Mouse (Mus musculus) layer of hippocampus, postnatal 14 days (tissue): ENCODE measurements around the gene Setd7. TPM values are rescaled to one million over a fixed set of nuclear protein-coding genes. Genes with fewer than 3 reads are reported as not detected.
A peak's percentile ranks its signal among the peaks of the same experiment; 100 is the strongest.

ENCODE experiments used
- DNase-seq, 2 experiments: peaks; one replicate each; pipeline ENCODE4 v3.0.0; 2021 to 2022; ENCODE audit warnings: low spot score in 2 of 2, mixed read lengths in 1 of 2
- total RNA-seq, 2 experiments: library from RNA; stranded (reverse); gene quantifications; 2 replicates each; pipeline ENCODE4 v1.2.3; 2021

Gene Setd7
- total RNA-seq, 2 experiments from 2014 or later, result 88.8 to 95.4 TPM

- no peak for DNase-seq
These were observed 42.6 kb downstream of the Setd7 start for GRCm38 (mm10) chr3:51517878-51518762.

GRCm38 (mm10) chr3:51517467-51517866, 43.2 kb downstream of the Setd7 start:
- no peak for DNase-seq

GRCm38 (mm10) chr3:51511983-51512382, 48.7 kb downstream of the Setd7 start:
- DNase-seq, result no peak

GRCm38 (mm10) chr3:51510903-51511302, 49.8 kb downstream of the Setd7 start:
- DNase-seq, result peak; percentile 64 to 80

GRCm38 (mm10) chr3:51505465-51505864, 55.2 kb downstream of the Setd7 start:
- no peak for DNase-seq

- DNase-seq, result no peak
These were observed 56.2 kb downstream of the Setd7 start for GRCm38 (mm10) chr3:51504385-51504952.

GRCm38 (mm10) chr3:51499876-51500275, 60.8 kb downstream of the Setd7 start:
- no peak for DNase-seq

GRCm38 (mm10) chr3:51498659-51499058, 62.0 kb downstream of the Setd7 start:
- DNase-seq, result no peak

GRCm38 (mm10) chr3:51497978-51498377, 62.7 kb downstream of the Setd7 start:
- DNase-seq, result no peak

- no peak for DNase-seq
These were observed 65.0 kb downstream of the Setd7 start for GRCm38 (mm10) chr3:51495646-51496045.

- DNase-seq, result no peak
These were observed 66.2 kb downstream of the Setd7 start for GRCm38 (mm10) chr3:51494466-51494865.

GRCm38 (mm10) chr3:51493272-51493838, 67.3 kb downstream of the Setd7 start:
- DNase-seq, result no peak

GRCm38 (mm10) chr3:51490088-51490753, 70.5 kb downstream of the Setd7 start:
- DNase-seq, result peak in 1 of 2 experiments; percentile 63

- DNase-seq, result no peak
These were observed 74.0 kb downstream of the Setd7 start for GRCm38 (mm10) chr3:51486491-51487195.

- DNase-seq, result no peak
These were observed 75.3 kb downstream of the Setd7 start for GRCm38 (mm10) chr3:51485347-51485746.

- DNase-seq, result no peak
These were observed 76.3 kb downstream of the Setd7 start for GRCm38 (mm10) chr3:51484370-51484769.

GRCm38 (mm10) chr3:51483741-51484359, 76.8 kb downstream of the Setd7 start, which contains the start of gene Rab33b:
Rab33b (plus strand) TSS chr3:51483920.
- DNase-seq, result peak; percentile 97 to 99

GRCm38 (mm10) chr3:51482781-51483180, 77.9 kb downstream of the Setd7 start:
- no peak for DNase-seq

- no peak for DNase-seq
These were observed 78.8 kb downstream of the Setd7 start for GRCm38 (mm10) chr3:51481881-51482280.

GRCm38 (mm10) chr3:51481059-51481458, 79.6 kb downstream of the Setd7 start:
- DNase-seq, result peak; percentile 57 to 72
